Mouse (Mus musculus) spleen, adult 2 months (tissue): Measurements from ENCODE around the gene Sbno1.

ENCODE experiments used
- CTCF ChIP-seq: fragments of 200-500 bp; IDR thresholded peaks from 2 replicates; pipeline ENCODE4 v1.5.1; 2011; ENCODE audit warnings: mild to moderate bottlenecking, inconsistent platforms; ENCODE audit not compliant: insufficient read depth, insufficient read length, insufficient replicate concordance; ENCODE audit errors: extremely low read depth
- POLR2A ChIP-seq: fragments of 200-500 bp; IDR thresholded peaks from 2 replicates; pipeline ENCODE4 v1.6.1; 2011; ENCODE audit warnings: low read depth, low read length, inconsistent platforms

DNA sequence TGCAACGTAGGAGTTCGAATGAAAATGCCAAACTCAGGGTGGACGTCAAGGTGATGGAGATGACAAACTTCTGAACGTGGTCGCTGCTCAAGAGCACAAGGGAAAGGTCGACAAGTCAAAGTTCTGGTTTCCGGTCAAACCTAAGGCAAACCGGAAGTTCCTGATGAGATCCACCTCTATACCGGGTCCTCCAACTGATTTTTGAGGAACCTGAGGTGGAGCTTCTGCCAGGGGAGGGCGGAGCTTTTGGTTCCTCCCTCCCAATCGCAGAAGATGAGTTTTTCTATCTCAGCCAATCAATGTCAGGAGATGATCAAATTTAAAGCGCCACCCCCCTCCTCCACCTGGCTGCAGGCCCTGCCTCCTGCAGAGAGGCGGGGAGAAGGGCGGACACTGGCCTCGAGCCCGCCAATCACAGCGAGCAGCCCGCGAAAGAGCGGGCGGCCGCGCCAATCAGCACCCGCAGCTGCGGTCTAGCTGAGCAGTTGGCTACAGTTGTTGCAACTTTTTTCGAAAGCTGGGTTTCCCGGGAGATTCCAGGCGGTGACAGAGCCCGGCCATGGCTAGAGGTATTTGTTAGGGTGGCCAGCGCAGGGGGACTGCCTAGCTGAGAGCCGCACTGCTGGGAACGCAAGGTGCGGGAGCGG lies 13.8 kb upstream of the Sbno1 start, which contains the start of gene Kmt5a:
- TF ChIP-seq CTCF (no peak), POLR2A (no peak; the same call in 1 of the 2 replicates)
